Mouse (Mus musculus) embryonic facial prominence, embryonic 14.5 days (tissue): ENCODE measurements at regions not wholly inside any gene's neighbourhood (a gene's known extent, or its start where the extent isn't known, plus 50 kb on each side); places are given as distances from the start of the nearest gene placed in this dataset.

ENCODE experiments used
- ATAC-seq: fragments of 200-750 bp; cut with Nextera tagmentation; 2 replicates; pipeline ENCODE4 v1.8.0; 2017; ENCODE audit warnings: low read depth, moderate number of reproducible peaks, moderate TSS enrichment
- DNase-seq: peaks from one replicate; pipeline ENCODE4 v3.0.0-alpha.2; 2015; ENCODE audit warnings: low spot score
- H3K27ac ChIP-seq: fragments of 300-500 bp; sonication (generic); replicated peaks from 2 replicates; pipeline ENCODE4 v1.5.1; 2014; ENCODE audit warnings: low read depth, mild to moderate bottlenecking, low read length, moderate library complexity
- H3K27me3 ChIP-seq: fragments of 300-500 bp; sonication (generic); replicated peaks from 2 replicates; pipeline ENCODE4 v1.6.1; 2014; ENCODE audit warnings: low read length; ENCODE audit not compliant: control insufficient read depth, insufficient read depth
- H3K36me3 ChIP-seq: fragments of 300-500 bp; sonication (generic); 2 replicates; pipeline ENCODE4 v1.6.1; 2014; ENCODE audit warnings: low read length, mixed read lengths; ENCODE audit not compliant: control insufficient read depth, insufficient read depth
- H3K4me1 ChIP-seq: fragments of 300-500 bp; sonication (generic); 2 replicates; pipeline ENCODE4 v1.6.1; 2014; ENCODE audit warnings: antibody characterized with exemption, low read length; ENCODE audit not compliant: control insufficient read depth, insufficient read depth
- H3K4me2 ChIP-seq: fragments of 300-500 bp; sonication (generic); 2 replicates; pipeline ENCODE4 v1.6.1; 2014; ENCODE audit warnings: low read depth, mild to moderate bottlenecking, low read length, moderate library complexity, mixed read lengths
- H3K4me3 ChIP-seq: fragments of 300-500 bp; sonication (generic); 2 replicates; pipeline ENCODE4 v1.5.1; 2014; ENCODE audit warnings: low read depth, mild to moderate bottlenecking, low read length
- H3K9ac ChIP-seq: fragments of 300-500 bp; sonication (generic); 2 replicates; pipeline ENCODE4 v1.6.1; 2014; ENCODE audit warnings: low read depth, mild to moderate bottlenecking, low read length, moderate library complexity, mixed read lengths
- H3K9me3 ChIP-seq: fragments of 300-500 bp; sonication (generic); 2 replicates; pipeline ENCODE4 v1.6.1; 2016; ENCODE audit warnings: low read length; ENCODE audit not compliant: control insufficient read depth
- WGBS: fragments of 180-500 bp; shearing (Covaris S2); extraction: QIAGEN DNeasy Blood & Tissue Kit; methylation state at CpG from one replicate; pipeline ENCODE4 v1.1.7; 2014; 5-methylcytosine and 5-hydroxymethylcytosine counted together

DNA sequence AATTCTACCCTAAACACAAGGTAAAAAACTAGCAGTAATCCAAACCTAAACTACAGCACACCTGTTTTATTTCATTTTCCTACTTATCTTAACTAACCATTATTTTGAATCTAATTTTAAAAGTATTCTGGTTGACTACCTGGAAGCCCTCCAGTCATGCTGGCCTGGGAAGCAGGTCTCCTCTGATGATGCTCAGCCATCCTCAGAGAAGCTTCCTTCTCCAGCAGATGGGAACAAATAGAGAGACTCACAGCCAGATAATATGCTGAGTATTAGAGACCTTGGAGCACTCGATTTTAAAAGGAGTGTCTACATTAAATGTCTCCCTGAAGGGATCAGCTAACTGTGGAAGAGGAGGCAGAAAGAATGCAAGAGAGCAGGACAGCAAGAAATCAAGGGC, 537.8 kb downstream of the Olfm4 start:
- H3K9me3 ChIP-seq: no peaks in the 10 kb centered on the region
- ATAC-seq (no peak), DNase-seq (peak; percentile 6)
- H3K4me2 ChIP-seq: no peak overlapping the region
- no peak overlapping the region for H3K4me3 ChIP-seq
- WGBS: 65% methylated on average over 1 of the region's 1 CpGs
- no peak overlapping the region for H3K9ac ChIP-seq
- H3K4me1 ChIP-seq: no peaks in the 10 kb centered on the region
- H3K27ac ChIP-seq: no peak overlapping the region
- H3K36me3 ChIP-seq: no peaks in the 10 kb centered on the region
- H3K27me3 ChIP-seq: no peaks in the 10 kb centered on the region

DNA sequence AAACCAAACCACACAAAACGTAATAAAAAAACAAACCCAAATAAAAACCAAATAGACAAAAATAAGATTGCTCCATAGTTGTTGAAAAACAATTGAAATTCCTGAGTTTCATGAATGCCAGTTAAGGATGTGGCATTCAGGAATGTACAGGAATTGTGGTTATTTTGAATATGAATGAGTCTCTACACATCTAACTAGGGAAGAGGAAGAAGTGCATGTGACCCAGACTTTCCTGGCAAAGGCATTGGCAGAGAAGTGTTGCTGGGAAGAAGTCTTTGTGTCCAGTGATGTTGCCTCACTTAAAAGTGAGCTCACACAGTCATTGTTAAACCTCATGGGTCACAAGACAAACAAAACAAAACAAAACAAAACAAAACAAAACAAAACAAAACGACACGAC, 538.7 kb downstream of the Olfm4 start:
- 82% methylated on average over 3 of the region's 3 CpGs for WGBS
- no peaks in the 10 kb centered on the region for H3K36me3 ChIP-seq
- H3K4me1 ChIP-seq: no peaks in the 10 kb centered on the region
- no peaks in the 10 kb centered on the region for H3K9me3 ChIP-seq
- no peak overlapping the region for H3K4me2 ChIP-seq
- no peak overlapping the region for H3K9ac ChIP-seq
- no peak for DNase-seq
- no peaks in the 10 kb centered on the region for H3K27me3 ChIP-seq
- H3K27ac ChIP-seq: no peak overlapping the region
- H3K4me3 ChIP-seq: no peak overlapping the region
- ATAC-seq: no peak

DNA sequence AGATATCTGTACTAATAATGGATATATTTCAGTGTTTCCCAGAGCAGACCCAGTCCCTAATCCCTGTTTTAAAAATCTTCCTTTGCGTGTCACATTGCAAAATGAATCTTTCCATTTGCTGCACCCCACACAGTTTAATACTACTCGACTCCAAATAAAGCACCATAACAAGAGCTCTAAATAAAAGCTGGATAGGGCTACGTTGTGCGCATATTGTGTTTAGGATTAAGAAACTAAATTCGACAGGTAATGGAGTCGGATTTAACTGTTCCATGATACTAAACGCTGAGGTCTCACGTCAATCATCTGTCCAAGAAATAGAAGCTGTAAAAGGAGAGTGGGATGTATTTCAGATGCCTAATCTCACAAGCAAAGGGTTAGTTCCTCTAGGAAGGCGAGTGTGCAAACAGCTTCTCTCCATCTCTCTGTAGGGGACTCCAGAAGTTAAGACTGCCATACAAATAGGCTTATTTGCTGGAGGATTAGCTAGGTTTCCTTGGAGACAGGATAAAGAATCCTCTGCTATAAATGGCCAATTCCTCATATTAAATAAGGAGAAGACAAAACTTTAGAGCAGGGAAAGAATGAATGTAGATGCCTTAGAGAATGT, 544.6 kb downstream of the Olfm4 start:
- Histone ChIP-seq H3K4me1 (no peaks in the 10 kb centered on the region), H3K9ac (no peak overlapping the region)
- WGBS: 69% methylated on average over 9 of the region's 9 CpGs

DNA sequence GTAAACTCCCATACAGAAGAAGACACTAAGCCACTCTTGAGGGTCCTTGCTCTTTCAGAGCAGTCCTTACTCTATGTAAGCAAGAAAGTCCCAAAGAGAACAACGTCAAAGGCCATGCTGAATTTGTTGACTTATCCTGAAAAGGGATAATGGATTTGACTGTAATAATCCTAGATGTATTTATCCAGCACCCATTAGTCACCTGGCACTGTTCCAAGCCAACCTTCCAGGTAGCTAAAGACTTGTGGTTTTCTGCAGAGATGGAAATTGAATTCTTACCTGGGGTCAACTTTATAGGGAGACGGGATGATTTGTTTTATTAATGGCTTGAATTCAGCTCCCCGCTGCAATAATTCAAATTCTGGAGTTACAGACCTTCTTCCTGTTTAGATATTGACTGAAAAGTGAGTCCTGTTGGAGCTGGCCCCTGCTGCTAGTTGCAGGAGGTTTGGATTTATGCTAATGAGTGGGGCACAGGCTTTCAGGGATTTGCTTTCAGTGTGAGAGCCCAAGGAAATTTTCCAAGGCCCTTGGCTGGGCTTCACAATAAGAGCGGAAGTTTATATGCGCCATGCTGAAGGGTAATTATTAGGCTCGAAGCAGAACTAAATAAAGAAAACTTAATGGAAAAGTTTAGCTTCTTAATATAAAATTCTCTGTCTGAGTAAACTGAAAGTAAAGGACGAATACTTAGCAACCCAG, 552.3 kb downstream of the Olfm4 start:
- H3K4me1 ChIP-seq: peaks cover 7% of the 10 kb centered on the region; the same call in 1 of the 2 replicates
- WGBS: 33% methylated on average over 7 of the region's 7 CpGs
- H3K4me2 ChIP-seq: no peak overlapping the region
- no peak overlapping the region for H3K9ac ChIP-seq
- ATAC-seq (peak; percentile 50), DNase-seq (peak; percentile 67)
- no peaks in the 10 kb centered on the region for H3K36me3 ChIP-seq
- H3K9me3 ChIP-seq: no peaks in the 10 kb centered on the region
- H3K27ac ChIP-seq: no peak overlapping the region
- H3K4me3 ChIP-seq: no peak overlapping the region
- H3K27me3 ChIP-seq: no peaks in the 10 kb centered on the region

More for the DNA sequence above, 544.6 kb downstream of the Olfm4 start:
- ATAC-seq (peak; percentile 84; the same call in 1 of the 2 replicates), DNase-seq (peak; percentile 9)
- H3K4me2 ChIP-seq: no peak overlapping the region
- no peaks in the 10 kb centered on the region for H3K9me3 ChIP-seq
- H3K27me3 ChIP-seq: no peaks in the 10 kb centered on the region
- H3K36me3 ChIP-seq: no peaks in the 10 kb centered on the region
- H3K4me3 ChIP-seq: no peak overlapping the region
- H3K27ac ChIP-seq: no peak overlapping the region

DNA sequence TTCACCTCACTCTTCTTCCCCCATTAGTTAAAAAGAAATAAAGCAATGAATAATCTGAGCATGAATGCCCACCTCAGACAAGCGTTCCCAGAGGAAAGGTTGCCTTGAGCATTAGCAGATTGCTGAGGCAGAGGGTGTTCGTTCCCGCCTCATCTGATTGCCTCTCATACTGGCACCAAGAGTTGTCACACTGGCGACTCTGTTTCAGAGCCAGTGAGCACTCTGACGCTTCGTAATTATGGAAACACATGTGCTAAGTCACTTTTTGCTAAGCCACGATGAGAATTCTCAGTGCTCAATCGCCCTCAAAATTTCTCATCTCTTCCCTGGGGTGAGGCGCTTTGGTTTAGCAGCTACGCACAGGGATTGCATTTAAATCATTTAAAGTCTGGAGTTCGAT, 576.1 kb downstream of the Olfm4 start:
- Histone ChIP-seq H3K4me1 (no peaks in the 10 kb centered on the region), H3K27me3 (no peaks in the 10 kb centered on the region), H3K9me3 (no peaks in the 10 kb centered on the region), H3K9ac (no peak overlapping the region), H3K4me3 (no peak overlapping the region), H3K4me2 (no peak overlapping the region), H3K27ac (no peak overlapping the region), H3K36me3 (no peaks in the 10 kb centered on the region)
- ATAC-seq (no peak), DNase-seq (no peak)
- 75% methylated on average over 11 of the region's 11 CpGs for WGBS
